Mouse (Mus musculus) neural tube, embryonic 11.5 days (tissue): ENCODE data around the gene Gm428. TPM values are rescaled to one million over a fixed set of nuclear protein-coding genes. Genes with fewer than 3 reads are reported as not detected.
"Not testable (repeated sequence)": the region's sequence is repeated elsewhere in the genome, so short reads cannot be mapped to it uniquely, and the experiment has no call there.

ENCODE experiments used
- ATAC-seq: fragments of 200-750 bp; cut with Nextera tagmentation; 2 replicates; pipeline ENCODE4 v1.8.0; 2017; ENCODE audit warnings: moderate number of reproducible peaks, mild to moderate bottlenecking, moderate TSS enrichment, moderate library complexity; ENCODE audit not compliant: insufficient read depth, low FRiP score, low TSS enrichment
- DNase-seq: peaks from one replicate; pipeline ENCODE4 v3.0.0-alpha.2; 2015; ENCODE audit warnings: low spot score
- H3K27ac ChIP-seq: fragments of 300-500 bp; sonication (generic); 2 replicates; pipeline ENCODE4 v1.5.1; 2014; ENCODE audit warnings: low read depth, mild to moderate bottlenecking, low read length
- H3K27me3 ChIP-seq: fragments of 300-500 bp; sonication (generic); 2 replicates; pipeline ENCODE4 v1.6.1; 2014; ENCODE audit warnings: mild to moderate bottlenecking, low read length, mixed read lengths; ENCODE audit not compliant: control insufficient read depth, insufficient read depth
- H3K36me3 ChIP-seq: fragments of 300-500 bp; sonication (generic); 2 replicates; pipeline ENCODE4 v1.6.1; 2014; ENCODE audit warnings: mild to moderate bottlenecking, low read length, moderate library complexity, mixed read lengths; ENCODE audit not compliant: control insufficient read depth, insufficient read depth
- H3K4me1 ChIP-seq: fragments of 300-500 bp; sonication (generic); 2 replicates; pipeline ENCODE4 v1.6.1; 2014; ENCODE audit warnings: low read length, mixed read lengths; ENCODE audit not compliant: control insufficient read depth, insufficient read depth
- H3K4me2 ChIP-seq: fragments of 300-500 bp; sonication (generic); 2 replicates; pipeline ENCODE4 v1.6.1; 2014; ENCODE audit warnings: low read depth, mild to moderate bottlenecking, moderate library complexity
- H3K4me3 ChIP-seq: fragments of 300-500 bp; sonication (generic); 2 replicates; pipeline ENCODE4 v1.5.1; 2014; ENCODE audit warnings: low read depth, low read length
- H3K9ac ChIP-seq: fragments of 300-500 bp; sonication (generic); 2 replicates; pipeline ENCODE4 v1.6.1; 2014; ENCODE audit warnings: mild to moderate bottlenecking, low read length
- H3K9me3 ChIP-seq: fragments of 300-500 bp; sonication (generic); 2 replicates; pipeline ENCODE4 v1.6.1; 2016; ENCODE audit warnings: low read length; ENCODE audit not compliant: control insufficient read depth
- WGBS: fragments of 180-500 bp; shearing (Covaris S2); extraction: QIAGEN DNeasy Blood & Tissue Kit; methylation state at CpG from one replicate; pipeline ENCODE4 v1.1.7; 2014; 5-methylcytosine and 5-hydroxymethylcytosine counted together
- polyA plus RNA-seq: library from polyadenylated mRNA; unstranded; fragments of >200 nt; fragmentation: Nextera tagmentation; extraction: Ambion mirVana; gene quantifications from 2 replicates; pipeline ENCODE4 v1.2.1, GENCODE M21; 2014

Gm428 gene
- not detected in 2 replicates for polyA plus RNA-seq

GRCm38 (mm10) chr4:73683216-73683615, at the start of gene Gm428:
Gene Gm428, plus strand, starts transcription at chr4:73683516.
- H3K9ac ChIP-seq, DNase-seq, H3K27ac ChIP-seq, H3K36me3 ChIP-seq, H3K27me3 ChIP-seq, H3K9me3 ChIP-seq, ATAC-seq, H3K4me2 ChIP-seq, H3K4me1 ChIP-seq, H3K4me3 ChIP-seq: not testable (repeated sequence)
- 80% methylated on average over 1 of the region's 4 CpGs for WGBS

DNA sequence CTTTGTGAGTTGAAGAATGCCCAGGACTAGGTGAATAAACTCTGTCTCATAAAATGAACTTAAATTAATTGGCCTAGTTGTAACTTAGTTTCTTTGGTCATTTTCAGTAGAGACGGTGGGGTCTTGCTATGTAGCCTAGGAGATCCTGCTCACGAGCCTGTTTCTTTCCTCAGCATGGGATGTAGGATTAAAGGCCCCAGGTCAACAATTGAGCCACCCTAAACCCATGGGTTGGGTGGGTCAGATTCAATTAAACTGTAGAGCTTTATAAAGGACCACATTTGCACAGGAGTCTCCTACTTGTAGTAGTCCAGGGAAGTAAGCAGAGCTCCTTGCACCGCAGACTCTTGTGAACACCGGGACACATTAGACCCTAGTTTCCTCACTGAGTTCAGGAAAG, 45.5 kb upstream of the Gm428 start, which contains the start of gene Gm11236:
Gene Gm11236 (plus strand): TSS at position 301 of the 400 bp plus-strand sequence.
- H3K4me2 ChIP-seq, DNase-seq, H3K9ac ChIP-seq, H3K4me1 ChIP-seq, H3K9me3 ChIP-seq, H3K27me3 ChIP-seq, H3K4me3 ChIP-seq, H3K36me3 ChIP-seq, H3K27ac ChIP-seq, ATAC-seq: not testable (repeated sequence)
- WGBS: no CpG with 5 or more reads among the region's 4 CpGs

- H3K36me3 ChIP-seq, H3K4me3 ChIP-seq, H3K4me1 ChIP-seq, H3K9me3 ChIP-seq, ATAC-seq, H3K27me3 ChIP-seq, DNase-seq, H3K4me2 ChIP-seq, H3K27ac ChIP-seq, H3K9ac ChIP-seq: not testable (repeated sequence)
- WGBS: 88% methylated on average over 4 of the region's 4 CpGs
Measured at GRCm38 (mm10) chr4:73661864-73662263, 21.5 kb upstream of the Gm428 start.

DNA sequence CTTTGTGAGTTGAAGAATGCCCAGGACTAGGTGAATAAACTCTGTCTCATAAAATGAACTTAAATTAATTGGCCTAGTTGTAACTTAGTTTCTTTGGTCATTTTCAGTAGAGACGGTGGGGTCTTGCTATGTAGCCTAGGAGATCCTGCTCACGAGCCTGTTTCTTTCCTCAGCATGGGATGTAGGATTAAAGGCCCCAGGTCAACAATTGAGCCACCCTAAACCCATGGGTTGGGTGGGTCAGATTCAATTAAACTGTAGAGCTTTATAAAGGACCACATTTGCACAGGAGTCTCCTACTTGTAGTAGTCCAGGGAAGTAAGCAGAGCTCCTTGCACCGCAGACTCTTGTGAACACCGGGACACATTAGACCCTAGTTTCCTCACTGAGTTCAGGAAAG, 15.3 kb upstream of the Gm428 start, which contains the start of gene Gm11239:
Gene Gm11239 (plus strand): TSS at position 301 of the 400 bp plus-strand sequence.
- not testable (repeated sequence) for H3K27me3 ChIP-seq, H3K36me3 ChIP-seq, H3K27ac ChIP-seq, H3K9me3 ChIP-seq, H3K9ac ChIP-seq, H3K4me1 ChIP-seq, H3K4me3 ChIP-seq, H3K4me2 ChIP-seq, DNase-seq, ATAC-seq
- no CpG with 5 or more reads among the region's 4 CpGs for WGBS

- Histone ChIP-seq H3K27me3 (no peaks in the 10 kb centered on the region), H3K27ac (no peak overlapping the region), H3K9ac (no peak overlapping the region), H3K36me3 (no peaks in the 10 kb centered on the region), H3K4me2 (no peak overlapping the region), H3K4me1 (no peaks in the 10 kb centered on the region), H3K4me3 (no peak overlapping the region), H3K9me3 (no peaks in the 10 kb centered on the region)
- no peak for ATAC-seq
- WGBS: 93% methylated on average over 1 of the region's 1 CpGs
- no peak for DNase-seq
Measured at GRCm38 (mm10) chr4:73718761-73719160, 35.4 kb downstream of the Gm428 start.

DNA sequence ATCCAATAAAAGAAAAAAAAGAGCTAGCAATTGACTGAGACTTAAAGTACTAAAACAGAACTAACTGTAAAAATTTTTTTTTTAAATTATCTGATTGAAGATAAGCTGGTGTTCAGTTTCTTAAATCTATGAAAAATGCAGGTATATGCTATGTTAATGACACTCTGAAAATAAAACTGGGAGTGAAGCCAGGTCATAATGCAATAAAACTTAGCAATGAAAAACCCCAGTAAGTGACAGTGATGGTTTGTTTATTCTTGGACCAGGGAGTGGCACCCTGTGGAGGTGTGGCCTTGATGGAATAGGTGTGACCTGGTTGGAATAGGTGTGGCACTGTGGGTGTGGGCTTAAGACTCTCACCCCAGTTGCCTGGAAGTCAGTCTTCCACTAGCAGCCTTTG, 36.5 kb downstream of the Gm428 start:
- Histone ChIP-seq H3K27me3 (no peaks in the 10 kb centered on the region), H3K36me3 (no peaks in the 10 kb centered on the region), H3K4me1 (no peaks in the 10 kb centered on the region), H3K27ac (no peak overlapping the region), H3K4me2 (no peak overlapping the region), H3K9ac (no peak overlapping the region), H3K9me3 (no peaks in the 10 kb centered on the region), H3K4me3 (no peak overlapping the region)
- ATAC-seq: no peak
- DNase-seq: no peak

Other genes with a start within 250 kb of the Gm428 start
- gene Gm11238, start 75.6 kb upstream of the Gm428 start, polyA plus RNA-seq: not detected in 2 replicates
- not detected in 2 replicates for gene Gm11237, start 60.5 kb upstream of the Gm428 start, polyA plus RNA-seq
- gene Gm11236, start 45.4 kb upstream of the Gm428 start, polyA plus RNA-seq: not detected in 2 replicates
- not detected in 2 replicates for gene Gm11239, start 15.2 kb upstream of the Gm428 start, polyA plus RNA-seq
- 0.42 and 0.61 TPM in 2 replicates for gene Rasef, start 107.5 kb downstream of the Gm428 start, polyA plus RNA-seq
- not detected in 2 replicates for gene Gm11758, start 192.8 kb downstream of the Gm428 start, polyA plus RNA-seq
- not detected in 2 replicates for gene Gm11757, start 207.6 kb downstream of the Gm428 start, polyA plus RNA-seq
- not detected in 2 replicates for gene Gm13871, start 222.4 kb downstream of the Gm428 start, polyA plus RNA-seq
- 0.25 TPM in 1 of 2 replicates, not detected in the other for gene Gm11756, start 237.2 kb downstream of the Gm428 start, polyA plus RNA-seq